Mouse (Mus musculus) CD4-positive, CD25-positive, alpha-beta regulatory T cell, adult 2 months (primary cell): ENCODE measurements around the gene Aamp.
A peak's percentile ranks its signal among the peaks of the same experiment; 100 is the strongest.
"Not testable (repeated sequence)": the region's sequence is repeated elsewhere in the genome, so short reads cannot be mapped to it uniquely, and the experiment has no call there.

Experiments
- DNase-seq: peaks from one replicate; pipeline ENCODE4 v3.0.0-alpha.2; 2012; ENCODE audit warnings: low read depth, low spot score

Gene Aamp

DNA sequence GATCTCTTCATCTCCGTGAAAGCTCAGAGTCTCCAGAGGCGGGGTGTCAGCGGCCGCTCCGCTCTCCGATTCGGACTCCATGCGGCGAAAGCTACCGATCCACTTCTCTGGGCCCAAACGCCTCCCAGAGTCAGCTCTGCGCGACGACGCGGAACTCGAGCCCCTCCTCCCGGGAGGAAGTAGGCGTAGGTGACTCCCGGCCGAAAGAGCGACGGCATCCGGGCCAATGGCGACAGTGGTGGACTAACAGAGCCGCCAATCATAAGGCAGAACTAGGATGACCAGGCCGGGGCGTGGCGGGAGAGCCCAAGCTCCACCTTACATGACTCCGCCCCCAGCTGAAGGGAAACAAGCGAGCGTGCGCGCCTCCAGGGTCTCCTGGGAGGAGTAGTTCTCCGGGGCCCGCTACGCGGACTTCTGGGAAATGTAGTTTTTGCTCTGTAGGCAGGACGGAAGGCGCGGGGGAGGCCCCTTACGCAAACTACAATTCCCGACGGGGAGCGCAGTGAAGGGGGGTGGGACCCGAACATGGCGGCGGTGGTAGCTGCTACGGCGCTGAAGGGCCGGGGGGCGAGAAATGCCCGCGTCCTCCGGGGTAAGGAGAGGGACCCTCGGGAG lies at the start of gene Aamp, which contains the start of gene Pnkd:
Gene Aamp (minus strand): TSS at position 196 of the 618 bp plus-strand sequence.
Gene Pnkd (plus strand): TSS at position 388 of the 618 bp plus-strand sequence.
- peak; percentile 100 for DNase-seq

DNA sequence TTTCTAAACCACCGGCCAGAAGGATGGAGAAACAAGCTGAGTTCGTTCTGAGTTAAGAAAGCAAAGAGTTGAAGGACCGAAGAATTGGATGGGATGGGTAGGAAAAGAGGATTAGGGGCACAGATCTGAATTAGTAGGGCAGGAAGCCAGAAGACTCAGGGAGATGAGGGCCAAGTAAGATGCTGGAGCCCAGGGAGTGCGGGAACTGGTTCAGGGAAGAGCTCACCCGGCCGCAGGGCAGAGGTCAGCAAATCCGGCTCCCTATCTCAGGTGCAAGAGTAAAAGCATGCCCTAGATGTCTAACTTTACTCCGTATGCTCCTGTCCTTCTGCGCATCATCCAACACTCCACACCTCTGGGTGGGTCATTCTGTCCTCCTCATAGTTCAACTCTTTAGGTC lies 48.4 kb upstream of the Aamp start:
- no peak for DNase-seq

DNA sequence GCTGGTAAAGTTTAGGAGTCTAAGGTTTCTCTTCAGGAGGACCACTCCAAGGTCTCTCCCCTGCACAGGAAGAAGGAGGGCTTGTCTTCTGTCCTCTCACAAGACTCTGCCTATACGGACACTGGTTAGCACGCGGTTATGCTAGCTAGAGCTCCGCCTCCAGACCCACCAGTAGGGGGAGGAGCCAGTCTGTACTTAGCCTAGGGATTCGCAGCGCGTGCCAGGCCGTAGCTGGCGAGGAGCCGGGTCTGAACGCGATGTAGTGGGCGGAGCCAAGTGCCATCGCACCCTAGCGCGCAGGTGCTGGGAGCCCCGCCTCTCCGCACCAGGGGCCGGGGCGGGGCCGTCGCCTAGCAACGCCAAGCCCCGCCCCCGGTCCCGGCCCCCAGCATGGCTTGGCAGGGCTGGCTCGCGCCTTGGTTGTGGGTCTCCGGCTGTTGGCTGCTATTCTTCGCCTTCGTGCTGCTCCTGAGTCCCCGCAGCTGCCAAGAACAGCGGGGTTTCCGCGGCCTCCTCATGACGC lies 47.8 kb upstream of the Aamp start:
- DNase-seq, result peak; percentile 98

DNA sequence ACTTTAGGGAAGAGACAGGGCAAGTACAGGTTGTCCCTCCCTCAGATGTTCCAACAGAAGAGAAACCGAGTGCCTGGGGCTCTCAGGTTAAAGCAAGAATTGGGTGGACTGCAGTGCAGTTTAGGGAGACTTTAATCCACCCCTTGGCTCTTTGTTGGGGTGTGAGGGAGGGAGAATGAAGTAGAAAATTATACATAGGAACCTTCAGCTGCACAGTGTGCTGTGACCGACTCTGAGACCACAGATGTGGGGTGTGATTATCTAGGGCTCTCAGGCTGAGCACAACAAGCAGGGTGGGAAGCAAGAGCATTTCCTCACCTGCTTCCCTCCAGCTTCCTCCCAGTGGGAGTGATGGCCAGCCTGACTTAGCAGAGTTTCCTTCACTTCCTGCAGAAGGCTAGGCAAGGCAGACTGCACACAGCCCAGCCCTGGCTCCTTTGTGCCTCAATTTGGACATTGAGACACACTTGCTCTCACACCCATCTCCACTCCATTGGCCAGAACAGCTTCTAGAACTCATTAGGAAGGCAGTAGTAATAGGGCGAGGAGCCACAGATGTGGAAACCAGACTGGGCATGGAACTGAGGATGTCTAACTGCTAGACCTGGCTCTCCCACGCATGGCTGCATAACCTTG lies 46.6 kb upstream of the Aamp start:
- DNase-seq, result no peak

DNA sequence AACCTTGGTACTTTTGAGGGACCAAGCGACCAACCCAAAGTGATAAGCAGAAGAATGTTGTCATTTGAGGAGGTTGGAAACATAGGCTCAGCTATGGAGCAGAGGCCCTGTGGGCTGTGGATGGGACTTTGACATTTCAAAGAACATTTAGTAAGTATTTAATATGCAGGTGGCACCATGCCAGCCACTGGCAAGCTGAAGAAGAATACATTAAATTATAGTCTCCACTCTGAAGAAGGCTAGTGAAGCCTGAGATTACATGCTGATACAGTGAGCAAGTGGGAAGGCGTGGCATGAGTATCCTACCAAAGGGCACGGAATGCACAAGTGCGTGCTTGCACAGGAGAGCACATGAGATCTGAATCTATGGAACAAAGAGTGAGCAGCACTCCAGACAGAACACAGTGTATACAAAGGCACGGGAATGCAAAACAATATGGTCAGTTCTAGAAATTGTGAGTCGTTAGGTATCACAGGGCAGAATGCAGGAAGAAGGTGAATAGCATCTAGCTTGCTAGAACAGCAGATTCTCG lies 45.4 kb upstream of the Aamp start:
- DNase-seq, result no peak

DNA sequence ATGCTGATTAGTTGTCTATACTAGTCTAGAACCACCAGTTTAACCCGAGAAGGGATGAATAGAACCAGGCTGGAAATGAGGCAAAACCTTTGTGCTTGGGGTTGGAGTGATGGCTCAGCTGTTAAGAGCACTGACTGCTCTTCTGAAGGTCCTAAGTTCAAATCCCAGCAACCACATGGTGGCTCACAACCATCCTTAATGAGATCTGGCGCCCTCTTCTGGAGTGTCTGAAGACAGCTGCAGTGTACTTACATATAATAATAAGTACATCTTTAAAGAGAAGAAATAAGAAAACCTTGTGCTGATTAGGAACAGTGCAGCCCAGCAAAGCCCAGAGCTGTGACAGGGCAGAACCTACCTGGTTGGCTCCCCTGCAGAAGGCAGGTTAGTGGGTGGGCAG lies 42.4 kb upstream of the Aamp start:
- not testable (repeated sequence) for DNase-seq

DNA sequence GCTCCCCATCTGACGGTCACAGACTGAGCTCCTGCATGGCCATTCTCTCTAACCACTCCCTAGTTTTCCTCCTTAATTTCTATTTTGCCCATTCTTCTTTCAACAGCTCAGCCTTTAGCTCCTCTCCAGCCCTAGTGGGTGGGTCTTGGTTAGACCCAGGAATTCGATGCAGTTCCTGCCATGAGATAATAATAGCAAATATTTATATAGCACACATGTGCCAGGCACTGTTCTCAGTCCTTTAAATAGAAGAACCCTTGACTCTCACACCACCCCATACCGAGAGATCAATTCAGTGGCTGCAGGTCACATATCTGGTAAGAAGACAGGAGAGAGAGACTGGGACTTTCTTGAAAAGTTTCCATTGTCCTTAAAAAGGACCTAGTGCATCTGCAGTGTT lies 36.9 kb upstream of the Aamp start:
- no peak for DNase-seq

DNA sequence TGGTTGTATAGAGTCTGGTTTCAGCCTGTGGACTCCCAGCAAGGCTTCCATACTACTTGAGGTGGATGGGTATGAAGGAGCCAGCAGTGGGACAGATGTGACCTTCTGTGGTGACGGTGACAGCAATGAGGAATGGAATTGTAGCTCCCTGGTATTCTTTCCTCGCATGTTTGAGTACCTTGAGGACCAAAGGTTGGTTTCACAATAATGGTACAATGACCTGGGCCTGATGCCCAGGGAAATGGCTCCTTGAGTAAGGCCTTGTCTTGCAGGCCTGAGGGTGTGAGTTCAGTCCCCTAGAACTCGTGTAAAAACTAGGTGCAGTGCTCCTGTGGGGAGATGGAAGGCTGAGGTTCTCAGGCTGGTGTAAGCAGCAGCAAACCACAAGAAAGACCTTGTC lies 34.2 kb upstream of the Aamp start:
- no peak for DNase-seq

DNA sequence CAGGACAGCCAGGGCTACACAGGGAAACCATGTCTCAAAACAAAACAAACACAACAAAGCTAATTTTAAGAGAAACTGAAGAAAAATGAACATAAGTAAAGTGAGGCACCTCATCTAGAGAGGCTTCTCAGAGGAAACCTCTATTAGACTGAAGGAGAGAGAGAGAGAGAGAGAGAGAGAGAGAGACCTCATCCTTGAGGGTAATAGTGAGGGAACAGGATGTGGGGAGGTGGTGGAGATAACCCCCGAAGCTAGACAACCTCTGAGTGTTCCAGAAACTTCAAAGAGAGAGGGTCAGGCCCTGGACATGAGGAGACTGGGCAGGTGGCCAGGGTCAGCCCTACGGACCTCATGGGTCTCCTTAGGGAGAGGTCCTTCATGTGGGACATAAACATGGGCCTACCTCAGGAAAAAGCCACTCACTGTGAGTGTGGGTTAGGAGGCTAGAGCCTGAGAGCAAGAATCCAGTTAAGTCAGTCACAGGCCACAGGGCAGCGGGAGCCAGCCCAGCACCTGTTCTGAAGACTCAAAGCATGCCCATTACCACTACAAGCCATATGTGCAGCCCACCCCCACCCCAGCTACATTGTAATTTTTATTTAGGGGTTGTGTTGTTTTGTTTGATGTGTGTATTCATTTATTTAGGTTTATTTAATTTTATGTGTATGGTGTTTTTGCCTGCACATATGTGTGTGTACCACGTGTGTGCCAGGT lies 31.7 kb upstream of the Aamp start:
- DNase-seq, result no peak

DNA sequence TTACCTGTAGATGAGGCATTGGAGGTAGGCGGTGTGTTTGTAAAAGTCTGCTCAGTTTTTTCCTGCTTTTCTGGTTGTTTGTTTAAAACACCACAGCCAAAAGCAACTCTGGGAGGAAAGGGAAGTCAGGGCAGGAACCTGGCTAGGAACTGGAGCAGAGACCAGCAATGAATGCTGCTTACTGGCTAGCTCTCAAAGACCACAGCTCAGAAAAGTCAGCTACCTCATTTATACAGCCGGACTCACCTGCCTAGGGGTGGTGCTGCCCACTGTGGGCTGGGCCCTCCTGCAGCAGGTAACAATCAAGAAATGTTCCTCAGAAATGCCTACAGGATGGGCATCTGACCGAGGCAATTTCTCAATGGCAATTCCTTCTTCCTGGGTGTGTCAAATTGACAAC lies 30.3 kb upstream of the Aamp start:
- no peak for DNase-seq

DNA sequence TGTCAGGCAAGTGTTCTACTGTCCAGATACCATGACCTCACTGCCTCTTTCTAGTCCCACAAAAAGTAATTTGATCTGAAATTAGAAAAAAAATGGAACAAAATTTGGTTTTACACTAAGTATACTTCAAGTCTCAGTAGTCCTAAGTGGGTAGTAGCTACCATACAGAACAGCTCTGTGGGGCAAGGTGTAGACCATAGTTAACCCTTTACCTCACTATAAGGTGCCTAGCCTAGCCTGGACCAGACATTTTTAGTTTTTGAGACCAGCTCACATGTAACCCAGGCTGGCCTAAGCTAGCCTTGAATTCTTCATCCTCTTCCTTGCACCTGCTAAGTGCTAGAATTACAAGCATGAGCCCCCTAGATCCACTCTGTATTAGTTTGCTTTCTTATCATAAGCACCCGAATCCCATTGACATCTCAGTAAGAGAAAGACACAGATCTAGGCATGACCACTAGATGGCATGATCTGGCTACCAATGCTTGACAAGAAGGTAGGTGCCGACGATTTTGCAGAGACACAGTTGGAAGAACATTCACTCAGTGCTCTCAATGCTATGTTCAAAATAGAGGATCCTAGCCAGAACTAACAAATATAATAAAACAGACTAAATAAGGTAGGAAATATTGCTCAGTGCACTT lies 28.6 kb upstream of the Aamp start:
- DNase-seq, result peak; percentile 88

DNA sequence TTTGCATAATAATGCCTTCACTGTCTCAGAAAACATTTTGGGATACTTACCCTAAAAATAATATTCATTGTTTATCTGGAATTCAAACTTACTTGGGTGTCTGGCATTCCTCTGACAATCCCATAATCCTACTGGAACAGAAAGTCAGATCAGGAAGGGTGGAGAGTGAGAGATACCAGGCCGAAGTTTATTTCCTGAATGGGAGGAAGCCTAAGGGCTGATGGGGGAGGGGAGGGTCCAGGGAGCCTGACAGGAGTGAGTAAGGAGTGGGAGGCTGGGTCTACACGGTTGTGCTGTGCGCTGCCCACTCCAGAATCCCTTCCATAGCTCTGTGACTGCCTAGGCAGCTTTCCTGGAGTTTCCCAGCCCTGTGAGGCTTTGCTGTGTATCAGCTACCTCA lies 25.2 kb upstream of the Aamp start:
- no peak for DNase-seq

DNA sequence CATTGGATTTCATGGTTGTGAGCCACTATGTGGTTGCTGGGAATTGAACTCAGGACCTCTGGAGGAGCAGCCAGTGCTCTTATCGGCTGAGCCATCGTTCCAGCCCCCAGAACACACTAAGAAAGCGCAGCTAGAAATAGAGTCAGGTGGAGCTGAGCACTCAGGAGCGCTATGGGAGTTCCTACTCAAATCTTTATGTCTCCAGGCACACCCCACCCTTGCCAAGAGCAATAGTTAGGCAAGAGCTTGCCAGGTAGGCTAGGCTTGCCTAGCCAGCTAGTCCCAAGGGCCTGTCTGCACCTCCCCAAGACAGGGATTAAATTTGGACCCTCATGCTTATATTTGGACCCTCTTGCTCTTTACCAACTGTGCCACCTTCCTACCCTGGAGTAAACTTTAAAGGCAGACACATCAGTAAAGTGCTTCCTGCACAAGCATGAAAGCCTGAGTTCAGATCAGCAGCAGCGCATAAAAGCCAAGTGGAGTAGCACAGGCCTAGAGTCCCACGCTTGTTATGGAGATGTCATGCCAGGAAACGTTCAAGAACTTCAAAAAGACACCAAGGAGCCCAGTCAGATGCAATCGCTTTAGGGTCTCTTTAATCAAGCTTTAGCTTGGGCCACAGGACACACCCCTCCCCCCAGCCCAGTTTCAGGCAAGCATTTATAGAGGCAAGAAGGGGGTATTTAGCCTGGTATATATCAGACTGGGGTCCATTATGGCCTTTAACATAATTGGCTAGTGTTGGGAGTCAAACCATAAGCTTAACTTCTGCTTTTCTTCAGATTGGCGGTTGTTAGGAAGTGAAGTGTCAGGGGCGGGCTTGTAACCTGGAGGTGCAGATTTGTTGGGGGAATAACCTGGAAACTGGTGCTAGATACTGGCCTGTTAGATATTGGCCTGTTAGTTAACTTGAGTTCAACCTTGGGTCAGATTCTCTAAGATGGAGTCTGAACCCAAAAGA lies 23.7 kb upstream of the Aamp start:
- no peak for DNase-seq

DNA sequence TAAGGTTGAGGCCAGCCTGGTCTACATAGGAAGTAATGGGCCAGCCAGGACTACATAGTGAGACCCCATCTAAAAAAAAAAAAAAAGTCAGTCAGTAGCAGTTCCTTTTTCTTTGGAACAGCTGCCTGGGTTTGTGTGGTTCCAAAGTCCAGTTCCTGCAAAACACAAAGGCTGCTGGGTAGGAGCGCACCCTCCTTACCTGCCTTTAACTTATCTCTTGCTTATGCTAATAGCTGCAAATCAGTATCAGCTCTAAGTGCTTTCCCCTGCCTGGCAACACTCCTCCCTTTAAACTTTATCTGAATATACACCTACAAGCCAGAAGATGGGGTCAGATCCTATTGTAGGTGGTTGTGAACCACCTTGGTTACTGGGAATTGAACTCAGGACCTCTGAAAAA lies 22.6 kb upstream of the Aamp start:
- no peak for DNase-seq

DNA sequence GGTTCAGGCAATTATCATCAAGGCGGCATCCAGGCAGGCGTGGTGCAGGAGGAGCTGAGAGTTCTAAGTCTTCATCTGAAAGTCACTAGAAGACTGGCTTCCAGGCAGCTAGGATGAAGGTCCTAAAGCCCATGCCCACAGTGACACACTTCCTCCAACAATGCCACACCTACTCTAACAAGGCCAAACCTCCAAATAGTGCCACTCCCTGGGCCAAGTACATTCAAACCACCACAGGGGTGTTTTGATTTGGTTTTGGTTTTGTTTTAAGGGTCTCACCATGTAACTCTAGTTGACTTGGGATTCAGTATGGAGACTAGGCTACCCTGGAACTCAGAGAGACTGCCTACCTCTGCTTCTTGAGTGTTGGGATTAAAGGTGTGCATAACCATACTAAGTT lies 21.0 kb upstream of the Aamp start, which contains the start of gene Tmbim1:
Gene Tmbim1 (minus strand): TSS at position 101 of the 400 bp plus-strand sequence.
- no peak for DNase-seq

DNA sequence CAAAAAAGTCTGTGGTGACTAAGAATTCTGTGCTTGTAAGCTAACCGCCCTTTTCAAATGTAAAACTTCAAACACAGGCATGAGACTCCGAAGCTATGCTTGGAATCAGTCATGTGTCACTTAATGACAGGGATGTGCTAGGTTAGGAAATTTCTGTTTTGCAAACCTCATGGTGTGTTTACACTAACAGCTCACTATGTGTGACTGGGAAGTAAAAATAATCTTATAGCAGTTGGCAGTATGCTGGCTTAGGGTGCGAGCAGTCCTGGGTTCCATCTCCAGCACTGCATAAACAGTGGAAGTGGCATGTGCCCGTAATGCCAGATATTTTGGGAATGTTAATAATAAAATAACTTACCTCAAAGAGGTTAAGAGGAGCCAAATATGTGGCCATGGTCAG lies 20.4 kb upstream of the Aamp start:
- no peak for DNase-seq

DNA sequence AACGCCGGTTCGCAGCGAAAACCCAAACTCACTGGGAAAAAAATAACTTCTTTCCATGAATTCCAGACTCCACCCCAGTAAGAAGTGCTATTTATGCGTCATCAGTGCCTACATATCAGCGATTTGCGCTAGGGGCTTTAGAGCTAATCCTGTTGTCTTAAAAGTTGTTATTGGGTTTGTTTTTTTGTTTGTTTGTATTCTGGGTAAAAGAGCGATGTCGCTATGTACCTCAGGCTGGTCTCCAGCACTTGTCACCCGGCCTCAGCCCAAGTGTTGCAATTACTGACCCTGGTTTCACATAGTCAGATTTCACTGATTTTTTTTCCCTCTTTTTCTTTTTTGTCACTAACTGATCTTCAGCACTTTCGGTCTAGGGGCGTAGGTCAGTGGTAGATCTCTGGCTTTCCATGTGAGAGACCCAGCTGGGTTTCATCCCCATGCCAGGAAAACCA lies 19.8 kb upstream of the Aamp start:
- no peak for DNase-seq

DNA sequence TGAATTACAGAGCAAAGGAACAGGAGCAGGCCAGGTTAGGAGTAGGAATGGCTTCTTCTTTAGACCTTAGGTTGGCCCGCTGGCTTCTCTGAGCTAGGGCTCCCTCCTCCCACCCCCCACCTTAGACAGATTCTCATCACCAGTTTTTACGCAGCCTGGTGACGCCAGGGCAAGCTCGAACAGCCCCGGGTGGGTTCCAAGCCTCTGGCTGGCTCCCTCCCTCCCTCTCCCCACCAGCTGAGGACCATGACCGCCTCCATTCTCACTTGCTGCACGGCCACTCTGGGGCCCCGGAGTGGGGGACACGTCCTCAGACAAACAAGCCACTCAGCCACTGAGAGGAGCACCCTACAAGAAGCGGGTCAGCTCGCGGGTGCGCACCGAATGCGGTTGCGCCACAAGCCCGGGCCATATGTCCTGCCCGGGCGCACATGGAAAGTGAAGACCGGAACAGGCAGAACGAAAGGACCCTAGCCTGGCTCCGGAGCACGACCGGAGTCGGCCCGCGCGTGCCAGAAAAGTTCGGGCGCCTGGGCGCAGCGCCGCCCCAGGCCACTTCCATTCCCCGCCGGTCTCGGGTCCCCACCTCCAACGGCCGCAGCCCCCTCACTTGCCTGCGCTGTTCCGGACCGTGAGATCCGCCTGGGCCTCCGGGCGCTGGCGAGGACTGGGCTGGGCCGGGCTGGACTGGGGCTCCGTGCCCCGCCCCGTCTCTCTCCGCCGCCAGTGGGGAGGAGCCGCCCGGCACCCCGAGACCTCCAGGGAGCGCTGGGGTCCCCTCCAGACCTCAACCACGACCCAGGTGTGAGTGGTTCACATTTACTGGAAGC lies 19.2 kb upstream of the Aamp start:
- DNase-seq, result peak; percentile 52

DNA sequence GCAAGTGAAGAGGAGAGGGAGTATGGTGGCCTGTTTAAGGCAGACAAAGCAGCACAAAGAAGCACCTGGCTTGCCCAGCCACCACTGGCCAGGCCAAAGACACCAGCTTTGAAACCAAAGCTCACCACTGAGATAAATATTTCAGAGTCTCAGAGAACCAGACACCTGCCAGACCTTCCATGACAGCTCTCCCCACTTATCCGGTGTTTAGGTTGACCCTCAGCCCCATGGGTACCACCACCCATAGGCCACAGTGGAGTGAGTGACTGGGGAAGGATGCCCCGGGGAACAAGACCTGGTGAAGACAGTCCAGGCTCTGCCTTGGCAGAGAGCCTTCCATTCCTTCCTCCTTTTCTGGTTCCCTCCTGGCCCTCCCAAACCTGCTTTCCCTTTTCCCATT lies 18.3 kb upstream of the Aamp start:
- DNase-seq, result no peak

DNA sequence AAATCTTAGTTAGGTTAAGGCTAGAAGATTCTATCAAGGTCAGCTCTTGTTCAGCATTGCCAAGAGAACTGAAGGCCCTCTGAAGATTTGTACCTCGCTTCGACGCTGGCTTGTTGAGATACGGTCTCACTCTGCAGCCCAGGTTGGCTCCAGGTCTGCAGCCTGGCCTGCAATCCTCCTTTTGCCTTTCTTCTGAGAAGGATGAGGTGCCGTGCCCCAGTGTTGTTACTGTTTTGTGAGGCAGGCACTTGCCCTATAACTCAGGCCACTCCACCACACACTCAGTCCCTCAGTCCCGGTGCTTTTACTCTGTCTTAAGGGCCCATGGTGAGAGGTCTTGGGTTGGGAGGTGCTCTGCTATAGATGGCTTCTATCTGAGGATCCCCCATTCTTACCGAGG lies 17.7 kb upstream of the Aamp start:
- no peak for DNase-seq
